ENCODE assay signal across 8 mouse cellular contexts in genomic region chr6:73248237-73249048, GRCm38 (mm10). TPM values are rescaled to one million over a fixed set of nuclear protein-coding genes. Genes with fewer than 3 reads are reported as not detected.
DNase-seq lines count a peak whose midpoint lies in the region; ATAC-seq and TF ChIP-seq lines count a peak whose summit lies in the region.

Gene Suclg1 (plus strand): TSS chr6:73248382.

- under 1% methylated on average over 56 of the region's 58 CpGs for WGBS in forebrain, embryonic 14.5 days
- WGBS in neural tube, embryonic 15.5 days, result under 1% methylated on average over 56 of the region's 58 CpGs

- no peaks in the 10 kb centered on the region for H3K27me3 ChIP-seq in ES-Bruce4 (ENCODE audit: control insufficient read depth, insufficient read depth, low read length, poor library complexity, severe bottlenecking)
- no peaks in the 10 kb centered on the region for H3K27me3 ChIP-seq in forebrain, embryonic 14.5 days (replicated peaks; ENCODE audit: control insufficient read depth, insufficient read depth, low read length)
- no peaks in the 10 kb centered on the region for H3K27me3 ChIP-seq in neural tube, embryonic 15.5 days (replicated peaks)

- peak within 1 kb of the TSS; percentile 69 for H3K4me2 ChIP-seq in forebrain, embryonic 14.5 days (ENCODE audit: low read length)
- H3K4me2 ChIP-seq in neural tube, embryonic 15.5 days, result peak within 1 kb of the TSS; percentile 80

- no peak for TF ChIP-seq EP300 in ES-Bruce4 (IDR thresholded peaks at IDR 0.05; ENCODE audit: insufficient read depth, low read depth, low read length)

- H3K9ac ChIP-seq in ES-Bruce4 (ENCODE audit: low read depth, poor library complexity, severe bottlenecking), result peak within 1 kb of the TSS; percentile 83
- peak within 1 kb of the TSS; percentile 95 for H3K9ac ChIP-seq in forebrain, embryonic 14.5 days (ENCODE audit: low read length)
- peak within 1 kb of the TSS; percentile 94 for H3K9ac ChIP-seq in neural tube, embryonic 15.5 days (replicated peaks)

- H3K4me3 ChIP-seq in ES-Bruce4 (ENCODE audit: low read depth, low read length), result peak within 1 kb of the TSS; percentile 85
- peak within 1 kb of the TSS; percentile 83 for H3K4me3 ChIP-seq in forebrain, embryonic 14.5 days (ENCODE audit: low read depth, low read length)
- H3K4me3 ChIP-seq in neural tube, embryonic 15.5 days (replicated peaks), result peak within 1 kb of the TSS; percentile 99

- no peaks in the 10 kb centered on the region for H3K4me1 ChIP-seq in ES-Bruce4 (ENCODE audit: control insufficient read depth, insufficient read depth, low read length)
- H3K4me1 ChIP-seq in forebrain, embryonic 14.5 days (ENCODE audit: control insufficient read depth, insufficient read depth, low read length), result peaks cover 10% of the 10 kb centered on the region
- peaks cover 26% of the 10 kb centered on the region for H3K4me1 ChIP-seq in neural tube, embryonic 15.5 days

- no peaks in the 10 kb centered on the region for H3K36me3 ChIP-seq in ES-Bruce4 (ENCODE audit: control insufficient read depth, insufficient read depth, low read length, poor library complexity, severe bottlenecking)
- no peaks in the 10 kb centered on the region for H3K36me3 ChIP-seq in forebrain, embryonic 14.5 days (ENCODE audit: control insufficient read depth, insufficient read depth, low read length)
- no peaks in the 10 kb centered on the region for H3K36me3 ChIP-seq in neural tube, embryonic 15.5 days

- no peak for TF ChIP-seq CTCF in ES-Bruce4 (IDR thresholded peaks at IDR 0.05; ENCODE audit: low read depth, low read length)

- intact Hi-C loops in heart, postnatal 14 days (cut with DNase I), result no loop called here

- peak; percentile 94 for DNase-seq in forebrain, embryonic 14.5 days (ENCODE audit: low spot score)
- peak; percentile 85 to 91 for DNase-seq in heart, postnatal 14 days
- peak; percentile 91 for DNase-seq in layer of hippocampus, adult 11-12 months (ENCODE audit: low spot score)
- DNase-seq in lung, adult 18-20 months, result peak; percentile 87 to 88
- peak; percentile 87 for DNase-seq in testis, postnatal 14 days (ENCODE audit: low spot score)

- no peak within 1 kb of the TSS for H3K27ac ChIP-seq in ES-Bruce4 (ENCODE audit: insufficient read depth, low read length)
- H3K27ac ChIP-seq in forebrain, embryonic 14.5 days (ENCODE audit: low read depth, low read length), result peak within 1 kb of the TSS; percentile 72
- H3K27ac ChIP-seq in neural tube, embryonic 15.5 days (replicated peaks), result peak within 1 kb of the TSS; percentile 85

- TF ChIP-seq POLR2A in ES-Bruce4 (IDR thresholded peaks at IDR 0.05; ENCODE audit: insufficient read depth, low read length), result peak; percentile 23

- peak; percentile 89 for ATAC-seq in cerebellum, adult (ENCODE audit: insufficient number of reproducible peaks, low FRiP score, low TSS enrichment)
- peak; percentile 96 for ATAC-seq in forebrain, embryonic 14.5 days
- ATAC-seq in neural tube, embryonic 15.5 days (ENCODE audit: low FRiP score), result peak; percentile 94

- no peaks in the 10 kb centered on the region for H3K9me3 ChIP-seq in ES-Bruce4 (replicated peaks; ENCODE audit: control insufficient read depth, insufficient read depth, low read length, poor library complexity, severe bottlenecking)
- H3K9me3 ChIP-seq in forebrain, embryonic 14.5 days (replicated peaks; ENCODE audit: control insufficient read depth, low read length), result no peaks in the 10 kb centered on the region
- H3K9me3 ChIP-seq in neural tube, embryonic 15.5 days (replicated peaks), result no peaks in the 10 kb centered on the region

RNA-seq across cellular contexts. Expression of gene Suclg1, which starts in this region (rescaled TPM):
- polyA plus RNA-seq in ES-Bruce4 (2011; ENCODE audit: insufficient read depth, insufficient read length, low read depth, missing spikeins), result 122 and 131 TPM in 2 replicates
- polyA plus RNA-seq in forebrain, embryonic 14.5 days (2014; fragmentation: Nextera tagmentation; extraction: Ambion mirVana), result 163 and 179 TPM in 2 replicates
- 100 to 1,000 TPM; 525 to 538 TPM for total RNA-seq in heart, postnatal 14 days (2021)
- 132 and 142 TPM in 2 replicates for polyA plus RNA-seq in neural tube, embryonic 15.5 days (2015; fragmentation: Nextera tagmentation; extraction: Ambion mirVana)
